Mouse (Mus musculus): ENCODE results near the gene Kif9.
A peak's percentile ranks its signal among the peaks of the same experiment; 100 is the strongest.

The Kif9 gene

GRCm38 (mm10) chr9:110476124-110477091, at the start of gene Kif9, which contains the start of gene Klhl18:
Gene Kif9, plus strand, starts transcription at chr9:110476958.
Gene Klhl18, minus strand, starts transcription at chr9:110476694.
- DNase-seq = peak; percentile 98

- DNase-seq = no peak
These were observed 45.5 kb upstream of the Kif9 start for GRCm38 (mm10) chr9:110431241-110431640.

GRCm38 (mm10) chr9:110433045-110433444, 43.7 kb upstream of the Kif9 start:
- no peak for DNase-seq

GRCm38 (mm10) chr9:110436041-110436440, 40.7 kb upstream of the Kif9 start:
- no peak for DNase-seq

GRCm38 (mm10) chr9:110440049-110440448, 36.7 kb upstream of the Kif9 start:
- DNase-seq = no peak

GRCm38 (mm10) chr9:110440559-110440958, 36.2 kb upstream of the Kif9 start:
- DNase-seq = no peak

- no peak for DNase-seq
These were observed 28.4 kb upstream of the Kif9 start for GRCm38 (mm10) chr9:110448356-110448755.

- DNase-seq = peak; percentile 77
These were observed 27.7 kb upstream of the Kif9 start for GRCm38 (mm10) chr9:110448857-110449617.

- no peak for DNase-seq
These were observed 24.2 kb upstream of the Kif9 start for GRCm38 (mm10) chr9:110452523-110452922.

GRCm38 (mm10) chr9:110457926-110458325, 18.8 kb upstream of the Kif9 start:
- DNase-seq = no peak

- no peak for DNase-seq
These were observed 17.5 kb upstream of the Kif9 start for GRCm38 (mm10) chr9:110459145-110459727.

- no peak for DNase-seq
These were observed 15.6 kb upstream of the Kif9 start for GRCm38 (mm10) chr9:110460884-110461815.

- DNase-seq = no peak
These were observed 14.4 kb upstream of the Kif9 start for GRCm38 (mm10) chr9:110462321-110462720.

GRCm38 (mm10) chr9:110463983-110464591, 12.7 kb upstream of the Kif9 start:
- no peak for DNase-seq

GRCm38 (mm10) chr9:110465336-110465735, 11.4 kb upstream of the Kif9 start:
- DNase-seq = no peak

GRCm38 (mm10) chr9:110466179-110466578, 10.6 kb upstream of the Kif9 start:
- no peak for DNase-seq

GRCm38 (mm10) chr9:110477951-110478350, 1.2 kb downstream of the Kif9 start:
- DNase-seq = no peak

GRCm38 (mm10) chr9:110478639-110479038, 1.9 kb downstream of the Kif9 start:
- DNase-seq = no peak

GRCm38 (mm10) chr9:110488841-110489240, 12.1 kb downstream of the Kif9 start:
- no peak for DNase-seq

GRCm38 (mm10) chr9:110490913-110491312, 14.2 kb downstream of the Kif9 start:
- DNase-seq = peak; percentile 15

- DNase-seq = no peak
These were observed 49.0 kb downstream of the Kif9 start for GRCm38 (mm10) chr9:110525737-110526136.

Measured in right cerebral cortex, postnatal 14 days (tissue).